Mouse (Mus musculus): Measurements from ENCODE around the gene Gdf7.

Gdf7 gene

DNA sequence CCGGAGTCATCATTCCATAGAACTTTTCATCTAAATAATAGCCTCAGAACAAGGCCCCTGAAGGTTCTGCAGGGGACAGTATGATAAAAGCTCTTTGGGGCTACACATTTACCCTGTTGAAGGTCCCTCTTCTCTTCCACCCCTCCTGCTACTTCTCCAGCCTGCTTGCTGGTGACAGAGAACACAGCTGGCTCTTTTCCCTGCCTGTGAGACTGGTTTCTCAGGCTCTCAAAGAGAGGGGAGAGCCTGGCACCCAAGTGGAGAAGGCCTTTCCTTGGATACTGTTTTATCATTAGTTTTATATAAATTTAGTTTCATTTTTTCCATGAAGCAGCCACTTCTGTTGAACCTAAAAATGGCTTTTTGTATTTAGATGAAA lies 25.9 kb upstream of the Gdf7 start:
- DNase-seq (ENCODE audit: low read depth, low spot score) = no peak

DNA sequence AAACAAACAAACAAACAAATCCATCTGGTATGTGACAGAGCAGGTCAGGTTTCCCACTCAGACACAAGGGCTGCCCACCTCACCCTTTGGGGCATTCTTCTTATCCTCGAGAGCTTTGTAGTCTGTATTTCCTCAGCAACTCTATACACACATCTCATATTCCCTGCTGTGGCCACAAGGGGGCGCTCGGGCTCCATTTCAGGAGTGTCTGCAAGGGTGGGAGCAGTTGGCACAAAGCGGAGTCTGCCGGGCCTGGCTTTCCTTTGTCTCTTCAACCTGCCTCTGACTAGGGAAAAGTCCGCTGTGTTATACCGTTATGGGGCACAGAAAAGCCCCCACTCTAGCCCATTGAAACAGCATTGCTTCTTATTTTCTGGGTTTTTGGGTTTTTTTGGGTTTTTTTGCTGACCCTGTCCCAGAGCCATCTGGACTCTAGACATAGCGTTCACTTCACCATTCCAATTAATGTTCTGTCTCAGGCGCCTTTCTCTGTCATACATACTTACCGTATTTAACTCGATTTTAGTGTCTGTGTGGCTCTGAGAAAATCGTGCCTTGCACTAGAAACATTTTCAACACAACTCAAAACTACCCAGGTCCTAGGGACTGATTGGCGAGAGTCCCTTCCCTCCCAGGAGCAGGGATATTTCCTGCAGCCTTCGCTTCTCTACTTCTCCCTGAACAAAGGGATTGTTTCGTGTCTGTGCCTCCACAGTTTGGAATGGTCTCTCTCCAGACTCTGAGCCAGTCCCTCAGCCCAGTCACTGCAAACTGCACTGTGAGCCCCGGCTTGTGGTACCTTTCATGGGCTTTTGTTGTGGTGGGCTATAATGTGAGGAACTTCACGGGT lies 25.3 kb upstream of the Gdf7 start:
- DNase-seq (ENCODE audit: low read depth, low spot score) = peak; percentile 88

DNA sequence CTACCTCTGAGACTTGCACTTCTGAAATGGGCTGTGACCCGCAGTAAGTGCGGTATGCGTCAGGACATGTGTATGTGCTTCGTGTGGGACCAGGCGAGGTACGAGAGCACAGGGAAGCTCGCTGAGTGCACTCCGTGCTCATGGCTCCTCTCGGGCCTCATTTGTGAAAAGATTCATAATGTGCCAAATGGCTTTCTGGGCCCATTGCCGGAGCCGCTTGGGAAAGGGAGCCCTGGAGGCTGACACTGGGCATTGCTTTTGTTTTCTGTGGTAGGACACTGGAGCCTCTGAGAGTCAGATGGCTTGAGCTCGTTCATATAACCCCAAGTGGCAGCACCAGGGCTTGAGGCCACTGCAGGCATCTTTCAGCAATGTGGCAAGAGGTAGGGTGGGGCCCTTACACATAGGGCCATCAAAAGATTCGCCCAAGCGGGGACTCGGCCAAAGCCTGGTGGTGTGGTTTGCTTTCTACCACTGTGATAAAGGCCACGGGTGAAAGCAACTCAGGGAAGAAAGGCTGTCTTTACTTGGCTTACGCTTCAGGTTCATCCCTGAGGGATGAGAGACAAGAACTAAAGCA lies 24.3 kb upstream of the Gdf7 start:
- no peak for DNase-seq (ENCODE audit: low read depth, low spot score)

DNA sequence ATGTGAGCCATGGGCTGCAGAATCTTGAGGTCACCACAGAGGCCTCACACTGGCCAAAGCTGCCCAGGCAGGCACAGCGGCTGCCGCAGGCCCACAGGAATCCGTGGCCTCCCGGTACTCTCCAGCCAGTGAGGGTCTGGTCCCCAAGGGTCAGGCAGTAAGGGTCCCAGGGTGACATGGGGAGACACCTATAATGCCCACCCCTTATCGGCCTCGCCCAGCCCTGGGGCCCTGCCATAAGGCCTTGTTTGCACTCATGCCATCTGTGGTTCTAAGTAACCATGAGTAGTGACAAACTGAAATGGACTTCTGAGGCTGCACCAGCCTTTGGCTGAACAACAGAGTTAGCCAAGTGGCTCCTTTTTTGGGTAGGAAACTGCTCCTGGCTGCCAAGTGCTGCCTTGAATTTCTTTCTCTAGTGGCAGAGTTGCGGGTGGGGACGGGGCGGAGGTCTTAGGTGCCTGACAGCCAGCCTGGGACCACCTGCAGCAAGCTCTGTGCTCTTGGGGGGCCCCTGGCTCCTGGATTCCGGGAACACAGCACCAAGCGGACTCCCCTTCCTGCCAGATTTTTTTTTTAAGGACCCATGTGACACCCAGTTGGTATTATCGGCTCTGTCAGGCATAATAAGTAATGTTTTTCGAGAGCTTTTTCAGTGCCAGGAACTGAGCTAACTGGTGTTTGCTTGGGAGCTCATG lies 23.6 kb upstream of the Gdf7 start:
- DNase-seq (ENCODE audit: low read depth, low spot score) = no peak

DNA sequence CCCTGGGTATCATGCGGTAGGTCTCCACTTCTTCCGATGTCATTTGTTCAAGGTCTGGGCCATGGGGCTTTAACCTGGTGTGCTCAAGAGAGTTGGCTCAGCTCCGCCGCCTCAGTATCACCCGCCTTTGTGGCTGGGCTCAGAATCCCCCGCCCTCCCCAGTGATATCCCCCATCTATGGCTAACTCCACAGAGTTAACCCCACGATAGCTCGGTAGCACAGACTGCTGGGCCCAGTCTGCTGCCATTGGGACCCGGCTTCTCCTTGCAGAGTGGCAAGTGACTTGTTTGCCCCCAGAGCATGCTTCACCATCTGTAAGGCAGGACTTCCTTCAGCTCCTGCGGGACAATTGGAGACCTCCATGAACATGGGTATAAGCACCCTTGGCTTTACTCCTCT lies 22.3 kb upstream of the Gdf7 start:
- no peak for DNase-seq (ENCODE audit: low read depth, low spot score)

DNA sequence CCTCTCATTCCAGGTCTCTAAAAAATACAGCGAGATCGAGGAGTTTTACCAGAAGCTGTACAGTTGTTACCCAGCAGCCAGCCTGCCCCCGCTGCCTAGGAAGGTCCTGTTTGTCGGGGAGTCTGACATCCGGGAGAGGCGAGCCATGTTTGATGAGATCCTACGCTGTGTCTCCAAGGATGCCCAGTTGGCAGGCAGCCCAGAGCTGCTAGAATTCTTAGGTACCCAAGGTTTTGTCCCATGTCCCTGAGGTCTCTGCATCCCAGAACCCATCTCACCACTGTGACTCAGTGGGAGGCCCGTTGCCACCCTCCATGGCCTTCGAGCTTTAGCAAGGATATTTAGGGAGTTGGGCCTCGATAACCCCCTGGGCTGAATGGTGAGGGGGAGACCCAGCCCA lies 19.8 kb upstream of the Gdf7 start:
- DNase-seq (ENCODE audit: low read depth, low spot score) = no peak

DNA sequence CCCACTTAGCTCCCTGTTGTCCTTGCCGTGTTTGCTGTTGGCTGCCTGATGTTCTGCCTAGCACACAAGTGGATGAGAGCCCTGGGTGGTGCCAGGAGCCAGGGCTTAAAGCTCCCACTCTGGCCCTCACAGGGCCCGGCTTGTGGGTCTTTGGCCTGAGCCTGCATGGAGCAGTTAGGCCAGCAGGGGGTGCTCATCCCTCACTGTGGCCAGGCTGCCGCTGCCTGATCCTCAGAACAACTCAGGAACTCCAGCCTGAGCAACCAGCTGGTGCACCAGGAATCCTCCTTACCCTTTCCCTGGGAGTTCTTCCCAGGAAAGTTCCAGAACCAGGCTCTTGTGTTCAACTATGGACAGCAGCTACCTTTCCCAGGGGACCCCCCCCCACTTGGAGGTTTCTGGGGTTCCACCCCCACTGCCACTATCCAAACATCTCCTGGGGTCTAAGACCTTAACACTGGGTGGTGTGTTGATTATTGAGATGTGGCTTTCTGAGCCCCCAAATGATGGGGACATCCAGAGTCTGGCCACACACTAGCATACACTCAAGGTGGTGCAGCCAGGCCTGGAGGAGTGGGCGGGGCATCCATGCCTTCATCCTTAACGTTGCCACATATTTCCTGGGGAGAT lies 18.4 kb upstream of the Gdf7 start:
- DNase-seq (ENCODE audit: low read depth, low spot score) = peak; percentile 44

DNA sequence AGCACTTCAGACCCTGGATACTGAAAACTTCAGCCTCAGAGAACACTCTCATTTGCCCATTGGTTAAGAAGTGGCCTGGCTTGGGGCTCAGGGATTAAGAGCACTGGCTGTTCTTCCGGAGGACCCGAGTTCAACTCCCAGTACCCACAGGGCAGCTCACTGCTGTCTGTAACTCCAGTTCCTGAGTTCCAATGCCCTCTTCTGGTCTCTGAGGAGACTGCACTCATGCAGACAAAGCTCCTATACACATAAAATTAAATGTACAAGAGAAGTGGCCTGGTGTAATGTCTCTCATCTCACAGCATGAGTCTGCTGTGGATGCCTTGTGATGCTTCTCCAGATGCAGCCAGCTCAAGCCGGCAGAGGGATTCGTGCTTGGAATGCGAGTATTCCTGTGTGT lies 14.8 kb upstream of the Gdf7 start:
- no peak for DNase-seq (ENCODE audit: low read depth, low spot score)

DNA sequence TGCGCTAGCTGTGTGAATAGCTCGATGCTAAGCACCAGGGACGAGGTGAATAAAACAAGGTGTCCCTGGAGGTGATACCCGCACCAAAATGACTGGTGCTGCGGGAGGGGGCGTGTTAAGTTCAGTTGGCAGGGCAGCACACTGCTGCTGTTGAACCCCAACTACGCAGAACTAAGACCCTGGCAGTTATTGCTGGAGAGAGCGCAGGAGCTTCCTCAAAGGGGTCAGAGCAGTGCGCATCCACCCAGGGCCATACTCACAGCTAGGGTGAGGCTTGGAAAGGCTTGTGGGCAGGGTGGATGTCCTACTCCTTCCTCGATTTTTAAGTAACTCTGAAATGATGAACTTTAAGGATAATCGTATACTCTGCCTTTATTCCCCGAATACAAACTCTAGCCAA lies 12.0 kb upstream of the Gdf7 start:
- no peak for DNase-seq (ENCODE audit: low read depth, low spot score)

DNA sequence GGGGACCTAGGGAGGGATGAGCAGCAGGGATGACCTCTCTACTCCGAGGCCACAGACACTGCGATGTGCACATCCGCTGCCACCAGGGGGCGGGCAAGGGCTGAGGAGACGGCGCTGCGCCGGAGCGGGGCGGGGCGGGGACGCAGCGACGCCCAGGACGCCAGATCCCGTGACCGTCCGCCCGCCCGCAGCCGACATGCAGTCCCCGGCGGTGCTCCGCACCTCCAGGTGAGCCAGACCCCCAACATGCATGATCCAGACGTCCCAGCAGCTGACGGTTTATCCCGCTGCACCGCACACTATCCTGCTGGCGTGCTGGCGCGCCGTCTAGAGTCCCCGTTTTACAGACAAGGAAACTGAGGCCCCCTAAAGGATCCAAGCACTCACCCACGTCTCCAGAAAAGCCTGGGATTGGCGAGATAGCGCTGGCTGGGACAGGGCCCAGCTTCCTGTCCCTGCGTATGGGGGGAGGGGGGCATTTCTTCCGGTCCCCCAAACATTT lies 11.6 kb upstream of the Gdf7 start, which contains the start of gene Hs1bp3:
Hs1bp3 (plus strand) TSS at position 163 of the 502 bp plus-strand sequence.
- peak; percentile 79 for DNase-seq (ENCODE audit: low read depth, low spot score)

DNA sequence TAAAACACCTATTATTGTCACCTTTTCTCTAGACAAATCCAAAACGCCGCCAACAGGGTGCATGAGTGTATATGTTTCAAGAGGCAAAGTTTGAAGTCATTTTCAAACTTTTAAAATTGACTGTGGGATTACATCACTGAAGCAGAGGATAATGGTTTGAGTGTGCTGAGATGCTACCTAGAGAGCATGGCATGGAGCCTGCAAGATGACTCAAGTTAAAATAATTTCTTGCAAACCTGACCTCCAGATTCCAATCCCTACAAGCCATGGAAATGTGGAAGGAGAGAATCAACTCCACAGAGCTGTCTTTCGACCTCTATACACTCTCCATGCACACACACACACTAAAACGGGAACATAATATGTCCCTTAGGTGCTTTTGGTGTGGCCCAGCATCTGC lies 10.5 kb upstream of the Gdf7 start:
- DNase-seq (ENCODE audit: low read depth, low spot score) = no peak

DNA sequence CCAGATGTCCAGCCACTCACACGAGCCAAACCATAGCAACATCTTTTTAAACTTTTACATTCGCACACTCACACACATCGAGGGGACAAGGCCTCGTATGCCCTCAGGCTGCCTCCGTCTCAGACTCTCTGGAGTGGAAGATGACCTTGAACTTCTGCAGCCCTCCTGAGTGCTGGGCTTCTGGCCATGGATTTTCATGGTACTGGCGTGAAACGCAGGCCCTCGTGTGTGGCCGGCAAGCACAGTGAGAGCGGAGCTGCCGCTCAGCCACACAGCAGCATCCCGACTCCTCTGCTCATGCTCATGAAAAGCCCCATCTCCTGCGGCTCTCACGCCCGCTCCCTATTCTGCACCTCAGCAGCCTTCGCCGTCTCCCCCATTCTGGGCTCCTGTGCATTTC lies 9.2 kb upstream of the Gdf7 start:
- no peak for DNase-seq (ENCODE audit: low read depth, low spot score)

DNA sequence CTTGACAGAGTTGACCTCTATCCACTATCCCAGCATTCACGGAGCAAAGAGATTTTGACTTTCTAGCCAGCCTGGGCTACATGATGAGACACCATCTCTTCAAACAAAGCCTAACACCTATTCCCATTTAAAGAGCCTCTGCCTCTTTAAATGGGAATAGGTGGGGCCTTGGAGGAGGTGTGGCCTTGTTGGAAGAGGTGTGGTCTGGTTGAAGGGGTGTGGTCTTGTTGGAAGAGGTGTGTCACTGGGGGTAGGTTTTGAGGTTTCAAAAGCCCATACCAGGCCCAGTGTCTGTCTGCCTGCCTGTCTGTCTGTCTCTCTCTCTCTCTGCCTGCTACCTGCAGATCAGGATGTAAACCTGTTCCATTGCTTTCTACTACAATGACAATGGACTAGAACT lies 5.2 kb upstream of the Gdf7 start:
- DNase-seq (ENCODE audit: low read depth, low spot score) = no peak

DNA sequence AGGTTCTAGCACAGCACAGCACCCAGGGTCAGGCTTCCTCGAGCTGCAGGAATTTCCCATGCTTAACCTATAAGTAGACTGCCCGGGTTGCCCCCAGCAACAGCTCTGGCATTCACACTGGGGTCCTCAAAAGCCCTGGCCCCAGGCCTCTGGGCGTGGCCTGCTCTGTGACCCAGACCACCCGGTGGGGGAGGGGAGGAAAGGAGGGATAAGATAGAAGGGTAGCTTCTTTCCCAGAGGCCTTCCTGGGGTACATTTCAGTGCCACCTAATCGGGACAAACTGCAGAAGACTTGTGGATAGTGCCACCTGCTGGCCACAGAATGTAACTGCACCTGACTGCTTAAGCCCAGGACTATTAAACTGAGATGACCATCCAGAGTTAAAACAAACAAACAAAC lies 4.7 kb upstream of the Gdf7 start:
- DNase-seq (ENCODE audit: low read depth, low spot score) = peak; percentile 65

DNA sequence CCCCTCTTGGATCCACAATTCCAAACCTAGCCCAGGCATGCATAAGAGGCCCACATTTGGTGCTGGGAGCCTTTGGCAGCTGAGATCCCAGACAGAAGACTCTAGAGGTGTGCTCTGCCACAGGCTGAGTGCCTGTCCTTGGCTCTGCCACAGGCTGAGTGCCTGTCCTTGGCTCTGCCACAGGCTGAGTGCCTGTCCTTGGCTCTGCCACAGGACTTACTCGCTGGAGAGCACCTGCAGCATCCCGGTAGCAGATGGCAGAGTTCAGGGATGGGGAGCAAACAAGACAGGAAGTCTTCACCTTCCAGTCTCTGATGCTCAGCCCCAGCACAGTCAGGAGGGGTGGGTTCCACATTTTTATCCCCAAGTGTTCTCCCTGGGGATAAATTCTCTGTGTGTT lies 3.5 kb upstream of the Gdf7 start:
- no peak for DNase-seq (ENCODE audit: low read depth, low spot score)

DNA sequence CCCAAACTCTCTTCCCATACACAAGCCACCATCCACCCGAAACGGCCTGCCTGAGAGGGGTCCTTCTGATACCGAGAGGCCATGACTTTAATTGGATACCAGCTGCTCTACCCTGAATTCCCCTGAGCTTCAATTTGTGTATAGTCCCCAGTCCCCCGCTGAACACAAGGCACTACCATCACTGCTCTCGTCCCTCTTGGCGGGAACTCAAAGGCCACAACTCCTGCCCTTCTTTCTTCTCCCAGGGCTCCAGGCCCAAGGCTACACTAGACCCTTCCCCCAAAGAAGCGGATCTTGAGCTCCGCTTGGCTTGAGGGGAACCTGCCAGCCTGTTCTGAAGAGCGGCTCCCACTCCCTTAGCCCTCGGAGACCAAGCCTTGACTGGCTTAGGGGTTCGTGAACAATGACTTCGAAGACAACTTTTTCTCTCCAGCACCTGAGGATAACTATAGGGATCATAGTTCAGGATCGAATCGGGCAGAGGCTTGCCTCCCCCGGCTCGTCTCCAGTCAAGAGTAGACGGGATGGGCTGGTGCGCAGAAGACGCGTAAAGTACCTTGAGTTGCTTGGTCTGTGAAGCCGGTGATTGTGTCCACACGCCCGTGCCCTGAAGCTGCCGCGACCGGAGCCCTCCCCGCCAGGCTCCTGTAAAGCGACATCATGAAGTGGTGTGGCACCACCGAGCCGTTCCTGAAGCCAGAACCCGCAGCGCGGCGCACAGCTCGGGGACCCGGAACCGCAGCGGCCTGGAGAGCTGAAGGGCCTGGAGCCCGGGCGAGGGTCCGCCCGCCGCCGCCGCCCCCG lies 541 bp downstream of the Gdf7 start:
- no peak for DNase-seq (ENCODE audit: low read depth, low spot score)

DNA sequence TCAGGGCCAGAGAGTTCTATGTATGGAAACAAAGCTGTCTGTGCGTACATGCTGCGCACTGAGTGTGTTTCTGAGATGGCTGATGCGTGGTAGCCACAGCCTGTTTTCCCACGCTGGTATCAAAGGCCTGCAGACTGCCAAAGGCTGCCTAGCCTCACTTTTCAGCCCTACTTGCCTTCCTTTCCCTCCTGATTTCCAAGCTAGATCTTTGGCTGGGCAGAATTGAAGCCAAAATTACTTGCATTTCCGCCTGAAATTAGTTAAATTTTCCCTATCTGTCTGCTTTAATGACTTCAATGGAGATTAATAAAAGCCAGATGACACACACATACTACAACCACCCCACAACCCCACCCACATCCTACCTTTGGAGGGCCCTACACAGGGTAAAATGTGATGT lies 1.2 kb downstream of the Gdf7 start:
- no peak for DNase-seq (ENCODE audit: low read depth, low spot score)

DNA sequence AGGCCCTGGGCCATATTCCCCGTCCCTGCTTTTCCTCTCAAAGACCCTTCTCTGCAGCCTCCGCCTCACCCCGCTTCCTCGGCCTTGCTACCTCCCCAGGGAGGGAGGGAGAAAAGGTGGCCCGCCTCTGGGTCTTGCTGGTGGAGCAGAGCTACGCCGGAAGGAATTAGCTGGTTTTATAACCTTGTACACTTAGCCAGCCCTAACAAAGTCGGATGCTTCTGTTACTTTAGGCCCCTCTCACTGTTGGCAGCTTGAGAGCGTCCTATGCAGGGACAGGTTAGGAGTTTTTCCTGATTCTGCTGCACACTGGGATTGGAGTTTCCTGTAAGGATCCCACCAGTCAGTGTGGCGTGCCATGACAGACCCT lies 1.7 kb downstream of the Gdf7 start:
- DNase-seq (ENCODE audit: low read depth, low spot score) = no peak

DNA sequence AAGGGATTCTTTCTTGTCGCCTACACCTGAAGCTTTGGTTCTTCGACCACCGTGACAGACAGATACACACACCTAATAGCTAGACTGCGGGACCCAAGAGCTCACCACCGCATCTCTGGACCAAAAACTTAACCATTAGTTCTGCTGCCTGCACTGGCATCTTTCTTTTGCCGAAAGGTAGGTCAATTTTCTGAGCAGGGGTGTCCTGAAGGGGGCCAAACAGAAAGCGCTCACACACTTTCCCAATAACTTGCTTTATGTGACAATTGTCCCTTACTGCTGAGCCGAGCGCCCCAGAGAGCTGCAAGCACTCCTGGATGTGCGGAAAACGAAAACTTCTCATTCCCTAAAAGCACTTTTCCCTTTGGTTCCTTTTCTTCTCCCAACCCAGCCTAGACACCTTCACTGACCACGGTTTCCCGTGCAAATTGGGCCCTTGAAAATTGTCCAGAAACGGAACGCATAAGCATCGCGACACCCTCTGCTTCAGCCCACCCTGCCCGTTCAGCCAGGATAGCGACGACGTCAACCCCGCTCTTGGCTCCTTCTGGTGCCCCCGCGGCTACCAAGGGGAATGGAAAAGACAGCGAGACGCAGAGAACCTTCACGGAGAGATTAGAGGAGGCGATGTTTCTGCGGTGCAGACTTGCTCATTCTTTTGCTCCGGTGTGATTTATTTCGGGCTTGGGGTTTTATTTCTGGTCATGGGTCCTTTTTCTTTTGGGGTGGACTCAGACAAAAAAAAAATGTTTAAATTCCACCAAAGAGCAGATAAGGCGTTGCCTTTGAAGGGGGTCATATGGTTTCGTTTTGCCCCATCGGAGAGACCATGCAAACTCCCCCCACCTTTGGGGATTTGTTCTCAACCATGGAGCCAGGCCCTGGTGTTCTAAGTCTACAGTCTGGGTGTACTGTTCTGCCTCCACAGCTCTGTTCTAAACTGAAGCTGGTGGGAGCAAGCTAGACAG lies 2.3 kb downstream of the Gdf7 start:
- no peak for DNase-seq (ENCODE audit: low read depth, low spot score)

Measured in retina, postnatal 7 days (tissue).